Mouse (Mus musculus): Measurements from ENCODE around the gene Nfatc3. TPM values are rescaled to one million over a fixed set of nuclear protein-coding genes. Genes with fewer than 3 reads are reported as not detected.
A peak's percentile ranks its signal among the peaks of the same experiment; 100 is the strongest.

The Nfatc3 gene
- polyA plus RNA-seq, 1 experiment from 2014 or later: 7.3 TPM

DNA sequence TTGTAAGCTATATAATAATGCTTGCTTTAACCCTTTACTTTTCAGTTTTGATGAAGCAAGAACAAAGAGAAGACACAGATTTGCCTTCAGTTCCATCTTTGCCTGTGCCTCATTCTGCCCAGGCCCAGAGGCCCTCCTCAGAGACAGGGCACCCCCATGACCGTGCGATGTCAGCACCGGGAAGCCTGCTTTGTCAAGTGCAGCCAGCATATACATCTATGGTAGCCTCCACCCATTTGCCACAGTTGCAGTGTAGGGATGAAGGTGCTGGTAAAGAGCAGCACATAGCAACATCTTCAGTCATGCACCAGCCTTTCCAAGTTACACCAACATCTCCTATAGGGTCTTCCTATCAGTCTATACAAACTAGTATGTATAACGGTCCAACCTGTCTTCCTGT lies 49.4 kb downstream of the Nfatc3 start:
- H3K4me1 ChIP-seq: no peaks in the 10 kb centered on the region
- WGBS: 95% methylated on average over 4 of the region's 4 CpGs
- H3K4me3 ChIP-seq: no peak overlapping the region
- no peak for DNase-seq (ENCODE audit: low spot score)
- peaks cover 87% of the 10 kb centered on the region for H3K36me3 ChIP-seq (replicated peaks)
- no peaks in the 10 kb centered on the region for H3K9me3 ChIP-seq
- H3K27ac ChIP-seq (replicated peaks): no peak overlapping the region
- H3K27me3 ChIP-seq (replicated peaks; ENCODE audit: low read depth, poor library complexity, severe bottlenecking): no peaks in the 10 kb centered on the region

- no peak for DNase-seq (ENCODE audit: low spot score)
- Histone ChIP-seq H3K27me3 (replicated peaks; ENCODE audit: low read depth, poor library complexity, severe bottlenecking) (no peaks in the 10 kb centered on the region), H3K4me1 (no peaks in the 10 kb centered on the region), H3K4me3 (no peak overlapping the region), H3K27ac (replicated peaks) (no peak overlapping the region), H3K9me3 (no peaks in the 10 kb centered on the region), H3K36me3 (replicated peaks) (peaks cover 84% of the 10 kb centered on the region)
- WGBS: 97% methylated on average over 3 of the region's 3 CpGs
These were observed 50.1 kb downstream of the Nfatc3 start for GRCm38 (mm10) chr8:106108729-106109128.

- Histone ChIP-seq H3K36me3 (replicated peaks) (peaks cover 80% of the 10 kb centered on the region), H3K4me1 (no peaks in the 10 kb centered on the region), H3K4me3 (no peak overlapping the region)
These were observed 53.4 kb downstream of the Nfatc3 start for GRCm38 (mm10) chr8:106112041-106112440.

GRCm38 (mm10) chr8:106112514-106112913 lies 53.9 kb downstream of the Nfatc3 start:
- DNase-seq (ENCODE audit: low spot score): no peak
- H3K27ac ChIP-seq (replicated peaks): no peak overlapping the region
- peaks cover 82% of the 10 kb centered on the region for H3K36me3 ChIP-seq (replicated peaks)
- 98% methylated on average over 1 of the region's 1 CpGs for WGBS
- H3K27me3 ChIP-seq (replicated peaks; ENCODE audit: low read depth, poor library complexity, severe bottlenecking): no peaks in the 10 kb centered on the region
- H3K4me3 ChIP-seq: no peak overlapping the region
- H3K4me1 ChIP-seq: no peaks in the 10 kb centered on the region
- H3K9me3 ChIP-seq: no peaks in the 10 kb centered on the region

More at GRCm38 (mm10) chr8:106112041-106112440, 53.4 kb downstream of the Nfatc3 start:
- Histone ChIP-seq H3K27me3 (replicated peaks; ENCODE audit: low read depth, poor library complexity, severe bottlenecking) (no peaks in the 10 kb centered on the region), H3K9me3 (no peaks in the 10 kb centered on the region), H3K27ac (replicated peaks) (no peak overlapping the region)
- WGBS: 93% methylated on average over 2 of the region's 2 CpGs
- DNase-seq (ENCODE audit: low spot score): no peak

- WGBS: 95% methylated on average over 3 of the region's 3 CpGs
- no peaks in the 10 kb centered on the region for H3K27me3 ChIP-seq (replicated peaks; ENCODE audit: low read depth, poor library complexity, severe bottlenecking)
- H3K36me3 ChIP-seq (replicated peaks): peaks cover 71% of the 10 kb centered on the region
- DNase-seq (ENCODE audit: low spot score): peak; percentile 34
- no peaks in the 10 kb centered on the region for H3K9me3 ChIP-seq
- H3K27ac ChIP-seq (replicated peaks): no peak overlapping the region
- H3K4me3 ChIP-seq: no peak overlapping the region
- no peaks in the 10 kb centered on the region for H3K4me1 ChIP-seq
These were observed 57.3 kb downstream of the Nfatc3 start for GRCm38 (mm10) chr8:106115897-106116296.

GRCm38 (mm10) chr8:106123443-106123842 lies 64.8 kb downstream of the Nfatc3 start:
- H3K27ac ChIP-seq (replicated peaks): no peak overlapping the region
- DNase-seq (ENCODE audit: low spot score): no peak
- 90% methylated on average over 3 of the region's 3 CpGs for WGBS
- no peak overlapping the region for H3K4me3 ChIP-seq
- H3K4me1 ChIP-seq: no peaks in the 10 kb centered on the region
- peaks cover 72% of the 10 kb centered on the region for H3K36me3 ChIP-seq (replicated peaks)
- H3K9me3 ChIP-seq: no peaks in the 10 kb centered on the region
- no peaks in the 10 kb centered on the region for H3K27me3 ChIP-seq (replicated peaks; ENCODE audit: low read depth, poor library complexity, severe bottlenecking)

DNA sequence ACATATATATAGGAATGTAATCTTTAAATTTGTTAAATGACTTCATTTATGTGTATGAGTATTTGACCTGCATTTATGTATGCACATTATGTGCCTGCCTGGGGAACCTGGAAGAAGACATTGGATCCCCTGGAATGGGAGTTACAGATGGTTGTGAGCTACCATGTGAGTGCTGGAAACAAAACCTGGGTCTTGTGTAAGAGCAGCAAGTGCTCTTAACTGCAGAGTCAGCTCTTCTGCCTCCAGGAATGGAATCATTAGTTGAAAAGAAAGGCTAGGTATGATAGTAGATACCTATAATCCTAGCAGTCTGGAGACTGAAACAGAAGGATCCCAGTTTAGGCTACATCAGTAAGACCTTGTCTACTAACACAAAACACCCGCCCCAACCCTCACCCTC lies 67.4 kb downstream of the Nfatc3 start:
- peaks cover 74% of the 10 kb centered on the region for H3K36me3 ChIP-seq (replicated peaks)
- H3K4me3 ChIP-seq: no peak overlapping the region
- 92% methylated on average over 1 of the region's 1 CpGs for WGBS
- H3K9me3 ChIP-seq: no peaks in the 10 kb centered on the region
- no peaks in the 10 kb centered on the region for H3K4me1 ChIP-seq
- H3K27ac ChIP-seq (replicated peaks): no peak overlapping the region
- no peak for DNase-seq (ENCODE audit: low spot score)
- H3K27me3 ChIP-seq (replicated peaks; ENCODE audit: low read depth, poor library complexity, severe bottlenecking): no peaks in the 10 kb centered on the region

GRCm38 (mm10) chr8:106127054-106127453 lies 68.4 kb downstream of the Nfatc3 start:
- Histone ChIP-seq H3K36me3 (replicated peaks) (peaks cover 76% of the 10 kb centered on the region), H3K27me3 (replicated peaks; ENCODE audit: low read depth, poor library complexity, severe bottlenecking) (no peaks in the 10 kb centered on the region), H3K9me3 (no peaks in the 10 kb centered on the region), H3K4me1 (no peaks in the 10 kb centered on the region), H3K27ac (replicated peaks) (no peak overlapping the region), H3K4me3 (no peak overlapping the region)
- 78% methylated on average over 3 of the region's 3 CpGs for WGBS
- no peak for DNase-seq (ENCODE audit: low spot score)

GRCm38 (mm10) chr8:106127882-106128410 lies 69.3 kb downstream of the Nfatc3 start:
- Histone ChIP-seq H3K36me3 (replicated peaks) (peaks cover 83% of the 10 kb centered on the region), H3K27me3 (replicated peaks; ENCODE audit: low read depth, poor library complexity, severe bottlenecking) (peaks cover 7% of the 10 kb centered on the region), H3K27ac (replicated peaks) (no peak overlapping the region), H3K4me1 (no peaks in the 10 kb centered on the region), H3K9me3 (no peaks in the 10 kb centered on the region), H3K4me3 (no peak overlapping the region)
- no peak for DNase-seq (ENCODE audit: low spot score)
- 89% methylated on average over 10 of the region's 10 CpGs for WGBS

DNA sequence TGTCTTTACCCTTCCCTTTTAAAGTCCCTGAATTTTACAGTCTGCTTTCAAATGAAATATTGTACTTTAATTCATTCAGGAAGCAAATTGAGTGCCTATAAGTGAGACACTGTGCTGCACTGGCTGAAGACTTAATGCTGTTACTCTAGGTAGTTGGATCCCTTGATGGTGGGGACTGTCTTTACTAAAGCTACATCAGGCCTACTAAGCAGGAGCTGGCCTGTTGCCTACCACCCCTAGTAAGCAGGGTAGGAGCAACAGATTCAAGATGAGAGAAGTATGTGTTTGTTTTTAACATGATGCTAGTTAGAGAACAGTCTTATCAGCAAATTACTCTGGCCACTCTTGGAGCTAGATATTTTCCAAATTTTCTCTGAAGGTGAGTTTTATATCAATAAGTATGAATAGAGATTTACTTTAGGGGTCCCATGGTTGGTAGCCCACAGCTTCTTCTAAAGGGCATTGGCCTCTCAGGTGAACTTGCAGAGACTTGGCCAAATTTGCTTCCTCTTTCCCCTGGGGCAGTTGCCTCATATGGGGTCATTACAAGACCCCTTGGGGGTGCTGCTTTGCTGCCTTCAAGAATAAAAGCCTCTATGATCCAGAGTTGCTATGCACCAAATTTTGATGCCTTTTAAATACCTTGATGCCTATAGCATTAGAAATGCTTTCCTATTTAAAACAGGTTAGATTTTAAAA lies 70.7 kb downstream of the Nfatc3 start:
- H3K27ac ChIP-seq (replicated peaks): no peak overlapping the region
- H3K4me1 ChIP-seq: peaks cover 7% of the 10 kb centered on the region; the same call in 1 of the 2 replicates
- no peak overlapping the region for H3K4me3 ChIP-seq
- peaks cover 22% of the 10 kb centered on the region for H3K27me3 ChIP-seq (replicated peaks; ENCODE audit: low read depth, poor library complexity, severe bottlenecking)
- DNase-seq (ENCODE audit: low spot score): no peak
- peaks cover 79% of the 10 kb centered on the region for H3K36me3 ChIP-seq (replicated peaks)
- no peaks in the 10 kb centered on the region for H3K9me3 ChIP-seq

DNA sequence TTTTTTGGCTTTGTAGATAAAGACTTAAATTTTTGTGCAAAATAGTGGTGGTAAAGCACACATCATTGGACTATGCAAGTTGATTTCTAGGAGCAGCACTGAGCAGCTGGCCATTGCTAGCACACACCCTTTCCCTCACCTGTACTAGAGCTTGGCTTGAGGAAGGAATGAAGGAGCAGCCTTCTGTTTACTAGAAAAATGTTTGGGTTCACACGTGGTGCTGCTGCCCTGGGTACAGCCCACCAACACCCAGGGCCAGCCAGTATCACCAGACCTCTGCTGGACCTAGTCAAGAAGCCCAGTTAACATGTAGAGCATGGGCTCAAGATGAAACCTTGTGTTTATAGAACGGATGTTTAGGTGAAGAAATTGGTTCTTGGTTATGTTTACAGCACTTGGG lies 71.4 kb downstream of the Nfatc3 start:
- WGBS: 83% methylated on average over 2 of the region's 2 CpGs
- peaks cover 79% of the 10 kb centered on the region for H3K36me3 ChIP-seq (replicated peaks)
- no peak for DNase-seq (ENCODE audit: low spot score)

GRCm38 (mm10) chr8:106130505-106130904 lies 71.9 kb downstream of the Nfatc3 start:
- no peak overlapping the region for H3K4me3 ChIP-seq
- H3K9me3 ChIP-seq: no peaks in the 10 kb centered on the region
- no peak overlapping the region for H3K27ac ChIP-seq (replicated peaks)
- WGBS: 87% methylated on average over 2 of the region's 2 CpGs
- peaks cover 33% of the 10 kb centered on the region for H3K27me3 ChIP-seq (replicated peaks; ENCODE audit: low read depth, poor library complexity, severe bottlenecking)
- no peak for DNase-seq (ENCODE audit: low spot score)
- H3K4me1 ChIP-seq: peaks cover 18% of the 10 kb centered on the region
- peaks cover 79% of the 10 kb centered on the region for H3K36me3 ChIP-seq (replicated peaks)

More for the DNA sequence above, 71.4 kb downstream of the Nfatc3 start:
- H3K4me3 ChIP-seq: no peak overlapping the region
- peaks cover 13% of the 10 kb centered on the region for H3K4me1 ChIP-seq
- peaks cover 28% of the 10 kb centered on the region for H3K27me3 ChIP-seq (replicated peaks; ENCODE audit: low read depth, poor library complexity, severe bottlenecking)
- no peaks in the 10 kb centered on the region for H3K9me3 ChIP-seq
- no peak overlapping the region for H3K27ac ChIP-seq (replicated peaks)

DNA sequence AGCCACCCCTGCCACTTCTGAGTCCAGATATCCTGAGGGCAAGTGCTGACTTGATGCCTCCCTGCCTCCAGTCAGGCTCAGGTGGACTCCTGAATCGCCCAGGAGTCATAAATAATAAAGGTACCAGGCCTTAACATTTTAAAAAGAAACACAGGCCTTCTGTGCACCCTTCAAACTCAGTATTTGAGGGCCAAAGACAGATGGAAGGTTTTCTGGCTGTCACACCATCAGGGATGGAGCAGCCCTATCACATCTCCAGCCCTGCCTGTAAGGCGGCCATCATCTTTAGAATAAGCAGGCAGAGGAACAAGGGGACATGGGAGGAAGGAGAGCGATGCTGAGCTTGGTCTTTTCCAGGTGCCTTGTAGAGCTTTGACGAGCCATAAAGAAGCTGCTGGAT lies 72.4 kb downstream of the Nfatc3 start:
- Histone ChIP-seq H3K36me3 (replicated peaks) (peaks cover 77% of the 10 kb centered on the region), H3K9me3 (no peaks in the 10 kb centered on the region), H3K27me3 (replicated peaks; ENCODE audit: low read depth, poor library complexity, severe bottlenecking) (peaks cover 38% of the 10 kb centered on the region), H3K27ac (replicated peaks) (no peak overlapping the region), H3K4me1 (peaks cover 23% of the 10 kb centered on the region), H3K4me3 (no peak overlapping the region)
- no peak for DNase-seq (ENCODE audit: low spot score)
- WGBS: 90% methylated on average over 4 of the region's 4 CpGs

All from embryonic facial prominence, embryonic 10.5 days (tissue).